Mouse (Mus musculus): ENCODE measurements around the gene Usp34.

GRCm38 (mm10) chr11:23380055-23380454 lies 73.4 kb downstream of the Usp34 start:
- TF ChIP-seq POLR2A (IDR thresholded peaks at IDR 0.05; ENCODE audit: control insufficient read depth in 1 of 2, insufficient read depth in 1 of 2, low read depth in 1 of 2, low read length in 2 of 2, poor library complexity in 1 of 2) (no peak), TAL1 (IDR thresholded peaks at IDR 0.05; ENCODE audit: low read length) (no peak), CHD2 (IDR thresholded peaks at IDR 0.05; ENCODE audit: low read length) (no peak), CTCF (IDR thresholded peaks at IDR 0.05 in 2 of 3, conservative IDR thresholded peaks at IDR 0.05 in 1 of 3; ENCODE audit: control insufficient read depth in 1 of 3, insufficient read depth in 1 of 3, low read depth in 2 of 3, low read length in 3 of 3, poor library complexity in 1 of 3, severe bottlenecking in 1 of 3) (no peak), GATA1 (IDR thresholded peaks at IDR 0.05; ENCODE audit: low read depth, low read length) (no peak), MYB (IDR thresholded peaks at IDR 0.05; ENCODE audit: low read depth, low read length) (no peak), RCOR1 (IDR thresholded peaks at IDR 0.05; ENCODE audit: low read depth, low read length) (no peak), E2F4 (IDR thresholded peaks at IDR 0.05; ENCODE audit: borderline replicate concordance, low read depth, low read length) (no peak), MAZ (IDR thresholded peaks at IDR 0.05; ENCODE audit: low read depth, low read length) (no peak), SIN3A (IDR thresholded peaks at IDR 0.05; ENCODE audit: low read length) (no peak)

Data from MEL (cell line).